Mouse (Mus musculus): ENCODE data around the gene P4hb.
A peak's percentile ranks its signal among the peaks of the same experiment; 100 is the strongest.

The P4hb gene

DNA sequence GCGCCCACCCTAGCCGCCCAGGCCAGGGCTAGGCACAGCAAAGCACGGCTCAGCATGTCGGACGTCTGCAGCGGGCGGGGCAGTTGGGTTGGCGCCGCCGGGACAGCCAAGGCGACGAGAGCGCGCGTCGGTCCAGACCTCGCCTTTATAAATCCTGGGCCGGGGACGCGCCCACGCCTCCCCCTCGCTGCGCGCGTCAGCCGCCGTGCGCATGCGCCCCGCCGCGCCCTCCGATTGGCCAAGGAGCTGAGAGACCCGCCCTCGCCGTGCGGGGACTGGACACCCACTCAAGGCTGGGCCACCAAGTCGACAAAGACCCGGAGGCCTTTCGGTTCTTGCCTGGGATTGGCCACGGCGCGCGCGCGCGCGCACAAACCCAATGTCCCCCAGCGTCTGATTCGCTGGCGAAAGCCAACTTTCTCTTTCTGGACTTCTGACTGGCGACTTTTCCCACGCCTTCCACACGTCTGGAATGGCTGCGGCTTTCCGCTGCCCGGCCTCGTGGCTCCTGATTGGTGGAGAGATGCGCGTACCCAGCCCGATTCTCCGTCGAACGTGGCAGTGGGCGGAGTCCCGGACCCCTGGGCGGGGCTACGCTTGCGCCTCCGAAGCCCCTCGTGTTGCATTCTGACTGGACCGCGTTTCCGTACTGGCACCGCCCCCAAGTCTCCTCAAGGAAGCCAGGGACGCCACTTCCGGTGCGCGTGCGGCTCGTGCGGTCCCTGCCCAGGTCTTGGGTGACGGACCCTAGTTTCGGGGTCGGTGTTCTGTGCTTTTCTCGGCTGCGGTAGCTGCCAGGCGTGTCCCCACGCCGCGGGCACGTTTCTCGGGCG lies at the start of gene P4hb:
P4hb (minus strand) TSS at position 502 of the 833 bp plus-strand sequence.
- peak; percentile 100 for DNase-seq

DNA sequence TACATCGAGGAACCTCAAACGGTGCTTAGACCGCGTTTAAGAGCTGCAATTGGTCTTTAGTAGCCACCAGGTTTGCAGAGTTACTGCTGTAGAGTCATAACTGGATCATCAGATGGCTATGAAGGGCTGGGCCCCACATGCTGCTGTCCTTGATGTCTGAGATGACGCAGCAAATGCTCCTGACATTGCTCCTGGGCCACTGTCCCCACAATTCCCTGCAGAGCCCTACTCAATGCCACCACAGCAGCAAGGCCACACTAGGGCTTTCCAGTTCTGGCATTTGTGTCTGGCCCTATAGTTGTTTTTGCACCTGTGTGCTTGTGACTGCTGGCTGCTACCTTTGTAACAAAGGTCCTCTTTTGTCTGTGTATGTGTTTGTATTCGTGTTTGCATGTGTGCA lies 49.8 kb upstream of the P4hb start:
- DNase-seq: no peak

DNA sequence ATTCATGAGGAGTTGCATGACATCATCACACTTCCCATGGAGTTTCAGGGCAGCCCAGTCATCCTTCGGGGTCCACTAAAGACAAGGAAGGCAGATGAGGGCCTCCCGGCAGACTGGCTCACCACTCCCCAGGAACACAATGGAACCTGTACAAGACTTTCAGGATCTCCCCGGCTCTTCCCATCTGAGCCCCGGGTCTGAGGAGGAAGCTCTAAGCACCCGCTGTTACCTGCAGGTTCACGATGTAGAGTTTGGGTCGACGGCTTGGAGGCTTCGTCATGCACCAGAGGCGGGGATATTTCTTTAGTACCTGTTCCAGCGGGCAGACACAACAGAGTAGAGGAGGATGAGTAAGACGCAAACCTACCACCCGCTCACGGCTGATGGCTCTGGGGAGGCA lies 47.1 kb upstream of the P4hb start:
- no peak for DNase-seq

DNA sequence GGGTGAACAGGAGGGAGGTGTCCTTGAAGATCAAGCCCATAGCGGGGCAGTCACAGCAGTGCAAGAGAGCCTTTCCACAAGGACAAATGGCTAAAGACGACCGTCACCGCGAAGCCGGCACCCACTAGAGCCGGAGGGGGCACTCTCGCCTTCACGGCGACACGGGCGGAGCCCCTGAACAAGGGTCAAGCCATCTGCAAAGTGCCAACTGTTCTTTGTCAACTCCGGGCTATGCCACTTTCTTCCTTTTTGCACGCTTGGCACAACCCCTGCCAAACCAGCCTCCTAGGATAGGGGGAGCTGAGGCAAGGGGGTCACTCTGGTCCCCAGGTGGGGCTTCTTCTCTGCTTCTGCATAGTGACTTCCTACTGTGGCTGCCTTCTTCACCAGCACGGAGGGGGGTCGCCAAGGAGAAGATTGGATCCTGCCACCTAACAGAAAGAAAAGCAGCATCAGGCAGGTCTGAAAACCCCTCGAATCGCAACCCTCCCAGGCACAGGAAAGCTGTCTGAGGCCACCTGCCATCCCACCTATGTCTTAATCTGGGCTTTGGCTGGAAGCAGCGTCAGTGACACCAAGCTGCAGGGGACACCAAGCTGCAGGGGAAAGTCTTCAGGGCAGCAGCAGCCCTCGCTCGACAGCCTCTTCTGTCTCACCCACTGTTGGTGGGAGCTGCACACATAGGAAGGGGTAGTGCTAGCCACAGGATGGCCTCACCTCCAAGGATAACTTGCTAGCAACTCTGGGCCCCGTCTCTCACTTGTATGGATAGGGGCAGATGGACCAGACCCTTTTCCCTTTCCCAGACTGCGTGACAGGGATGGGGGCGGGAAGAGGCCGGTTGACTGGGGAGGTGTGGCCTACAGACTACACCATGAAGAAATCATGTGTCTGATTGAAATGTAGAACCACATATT lies 45.8 kb upstream of the P4hb start:
- no peak for DNase-seq

DNA sequence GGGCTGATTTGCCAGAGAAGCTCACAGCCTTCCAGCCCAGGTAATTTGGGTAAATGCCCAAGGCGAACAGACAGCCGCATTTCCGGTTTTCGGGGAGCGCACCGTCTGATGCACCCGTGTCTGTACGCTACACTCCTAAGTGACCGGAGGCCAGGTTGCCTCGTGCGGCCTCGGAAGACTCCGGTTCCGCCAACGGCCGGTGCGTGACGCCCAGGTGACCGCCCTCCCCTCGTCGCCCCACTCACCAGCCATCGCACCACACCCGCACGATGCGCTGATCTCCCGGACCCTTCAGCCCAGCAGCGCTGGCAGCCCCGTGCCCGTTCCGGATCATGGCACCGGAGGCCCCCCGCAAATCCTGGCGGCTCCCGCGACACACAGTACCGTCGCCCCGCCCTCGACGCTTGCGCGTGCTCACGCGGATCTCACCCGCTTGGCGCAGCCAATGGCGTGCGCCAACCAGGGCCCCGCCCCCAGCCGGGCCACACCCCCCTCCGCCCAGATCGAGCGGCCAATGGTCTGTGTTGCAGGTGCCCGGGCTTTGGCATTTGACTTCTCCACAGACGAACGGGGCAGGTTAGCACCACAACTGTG lies 44.6 kb upstream of the P4hb start, which contains the start of gene Pcyt2:
Pcyt2 (minus strand) TSS at position 418 of the 594 bp plus-strand sequence.
- DNase-seq: peak; percentile 95

DNA sequence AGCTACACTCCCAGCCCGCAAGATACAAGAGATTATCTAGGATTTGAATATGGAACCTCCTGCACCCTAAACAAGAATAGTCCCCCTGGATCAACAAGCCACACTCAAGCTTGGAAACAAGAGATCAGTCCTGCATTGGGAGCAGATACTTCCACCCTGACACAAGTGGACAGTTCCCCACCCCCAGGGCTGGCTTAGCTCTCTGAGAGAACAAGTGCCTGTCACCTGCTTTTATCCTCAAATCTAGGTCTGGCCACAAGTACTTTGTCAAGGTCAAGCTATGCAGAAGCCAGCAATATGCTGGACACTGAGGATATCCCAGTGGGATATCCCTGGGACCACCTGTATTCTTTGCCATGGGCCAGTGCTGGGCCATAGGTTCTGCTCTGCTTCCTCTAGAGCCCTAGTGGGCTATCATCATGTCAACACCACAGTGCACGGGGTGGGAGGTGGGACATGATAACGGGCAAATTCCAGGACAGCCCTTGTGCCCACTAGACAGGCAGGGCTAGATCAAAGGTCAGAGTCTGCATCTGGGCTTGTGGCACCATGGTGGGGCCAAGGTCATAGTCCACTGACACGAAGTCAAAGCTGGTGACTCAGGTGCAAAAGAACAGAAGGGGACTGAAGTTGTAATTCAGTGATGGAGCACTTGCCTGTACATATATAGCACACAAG lies 43.7 kb upstream of the P4hb start:
- DNase-seq: no peak

DNA sequence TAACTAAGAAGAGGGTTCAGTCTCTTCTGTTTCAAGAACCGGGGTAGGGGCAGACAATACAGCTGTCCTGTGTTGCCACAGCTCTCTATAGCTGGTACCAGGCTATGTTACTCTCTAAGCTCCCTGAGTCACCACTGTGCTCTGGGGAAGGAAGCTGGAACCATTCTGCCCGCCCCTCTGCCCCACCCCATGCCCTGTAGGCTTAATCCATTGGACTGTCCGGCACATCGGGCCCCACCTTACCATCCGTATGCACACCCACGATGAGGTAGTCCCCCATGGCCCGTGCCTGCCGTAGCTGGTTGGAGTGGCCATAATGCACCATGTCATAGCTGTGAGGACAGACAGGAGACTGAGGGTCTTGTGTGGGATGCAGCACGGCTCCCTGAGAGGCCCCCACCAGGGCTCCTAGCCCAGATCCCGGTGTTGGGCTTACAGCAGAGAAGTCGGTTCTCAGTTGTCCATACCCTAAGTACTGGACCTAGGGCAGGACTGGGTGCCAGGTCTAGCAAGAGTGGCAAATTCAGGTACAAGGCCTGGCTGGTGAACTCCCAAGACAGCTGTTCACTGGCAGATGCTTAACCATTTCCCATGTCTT lies 42.7 kb upstream of the P4hb start:
- DNase-seq: no peak

DNA sequence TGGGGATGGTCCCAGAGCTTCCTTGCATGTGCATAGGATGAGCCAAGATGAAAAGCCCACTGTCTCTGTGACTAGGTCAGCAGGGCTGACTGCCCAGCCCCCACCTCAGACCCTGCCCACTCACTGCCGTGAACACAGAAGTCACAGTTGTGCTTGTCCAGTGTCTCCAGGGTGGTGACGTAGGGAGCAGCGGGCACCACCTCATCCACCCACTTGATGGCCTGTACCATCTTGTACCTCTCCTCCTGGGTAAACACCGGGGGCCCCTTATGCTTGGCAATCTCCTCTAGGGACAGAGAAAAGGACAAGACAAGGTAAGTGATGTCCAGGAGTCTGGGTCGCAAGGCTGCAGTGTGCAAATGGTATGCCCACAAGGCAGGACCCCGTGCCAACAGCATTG lies 42.1 kb upstream of the P4hb start:
- DNase-seq: no peak

DNA sequence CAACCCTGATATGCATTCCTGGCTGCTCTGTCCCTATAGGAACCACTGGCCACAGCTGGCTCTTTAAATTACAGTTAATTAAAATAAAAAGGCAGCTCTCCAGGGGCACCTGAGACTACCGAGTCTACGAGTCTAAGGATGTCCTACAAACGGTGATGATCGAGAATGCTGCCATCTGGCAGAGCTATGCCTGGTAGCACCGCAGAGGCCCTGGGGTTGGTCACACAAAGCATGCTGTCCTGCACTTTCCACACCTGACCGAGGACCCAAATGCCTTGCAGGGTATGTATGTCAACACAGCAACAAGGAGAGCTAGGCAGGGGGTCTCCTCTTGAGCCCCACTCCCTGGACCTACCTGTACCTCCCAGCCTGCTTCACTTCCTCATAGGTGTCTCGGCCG lies 40.9 kb upstream of the P4hb start:
- DNase-seq: no peak

DNA sequence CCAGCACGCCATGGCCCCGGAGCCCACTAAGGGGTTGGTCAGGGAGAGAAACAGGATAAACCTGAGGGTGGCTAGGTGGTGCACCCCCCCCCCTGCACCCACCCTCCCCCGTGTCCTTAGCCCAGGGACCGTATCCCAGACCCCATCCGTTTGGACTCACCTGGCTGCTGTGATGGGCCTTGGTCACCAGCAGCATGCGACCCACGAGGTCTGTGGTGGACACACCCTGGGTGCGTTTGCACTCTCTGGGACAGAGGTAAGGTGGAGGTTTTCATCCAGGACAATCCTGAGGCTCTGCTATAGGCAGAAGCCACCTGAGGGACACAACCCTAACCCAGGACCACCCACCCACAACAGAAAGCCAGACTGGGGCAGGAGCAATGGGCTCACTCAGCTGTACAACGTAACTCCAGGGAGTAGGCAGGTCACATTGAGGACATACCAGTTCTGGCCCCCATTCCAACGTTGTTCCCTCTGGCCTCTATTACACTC lies 40.5 kb upstream of the P4hb start:
- DNase-seq: no peak

DNA sequence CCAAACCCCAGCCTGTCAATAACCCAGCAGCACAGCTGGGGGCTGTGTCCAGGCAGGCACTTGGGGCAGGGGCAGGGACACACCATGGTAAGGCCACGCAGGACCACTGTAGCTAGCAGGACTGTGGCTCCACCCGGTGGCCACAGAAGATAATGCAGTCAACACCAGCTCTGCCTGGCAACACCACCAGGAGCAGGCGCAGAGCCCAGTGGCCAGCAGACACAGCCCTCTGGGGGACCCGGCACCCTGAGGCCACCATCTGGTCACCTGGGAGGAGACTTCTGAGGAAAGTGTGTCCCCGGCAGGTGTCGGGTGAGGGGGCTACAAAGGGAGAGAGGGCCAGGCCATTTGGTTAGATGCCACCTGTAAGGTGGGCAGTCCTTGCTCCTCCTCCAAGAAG lies 39.7 kb upstream of the P4hb start:
- peak; percentile 83 to 85 for DNase-seq

DNA sequence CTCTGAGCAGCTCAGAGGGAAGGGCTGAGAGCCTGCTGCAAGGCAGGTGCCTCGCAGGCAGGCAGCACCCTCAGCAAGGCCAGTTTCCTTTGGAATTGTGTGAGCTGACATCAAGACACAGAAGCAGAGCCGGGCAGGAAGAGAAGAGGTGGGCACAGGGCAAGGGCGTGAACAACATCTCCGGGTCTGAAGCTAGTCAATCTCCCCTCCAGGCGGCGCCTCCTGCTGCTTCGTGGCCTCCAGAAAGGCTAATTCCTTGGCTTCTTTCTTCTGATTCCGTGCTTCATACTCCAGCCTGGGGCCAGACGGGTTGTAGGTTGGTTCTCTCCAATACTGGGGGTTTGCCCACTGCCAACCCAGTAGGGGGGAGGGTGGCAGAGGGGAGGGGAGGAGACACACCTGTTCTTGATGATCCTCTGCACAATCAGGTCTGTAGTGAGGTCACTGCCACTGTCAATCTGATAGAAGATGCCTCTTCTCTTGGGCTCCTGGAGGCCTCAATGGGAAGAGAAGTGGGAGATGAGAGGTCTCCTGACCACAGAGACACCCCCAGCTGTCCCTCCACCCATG lies 37.5 kb upstream of the P4hb start:
- no peak for DNase-seq

DNA sequence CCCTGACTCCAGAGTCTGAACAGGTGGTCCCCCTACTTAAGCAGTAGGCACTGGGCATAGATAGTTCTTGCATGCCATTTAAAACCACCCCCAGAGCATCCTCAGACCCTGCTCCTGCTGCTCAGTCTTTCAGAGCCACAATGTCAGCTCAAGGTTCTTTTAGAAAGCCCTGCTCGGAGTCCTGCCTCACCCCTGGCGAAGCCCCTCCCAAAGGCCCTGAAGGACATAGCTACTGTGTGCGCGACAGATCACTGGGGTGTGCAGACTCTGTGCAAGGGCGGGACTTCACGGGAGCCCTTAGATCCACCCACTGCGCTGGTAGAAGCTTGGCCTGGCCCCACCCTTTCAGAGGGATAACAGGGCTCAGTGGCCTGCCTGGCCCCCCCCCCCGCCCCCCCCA lies 36.2 kb upstream of the P4hb start:
- DNase-seq: no peak

DNA sequence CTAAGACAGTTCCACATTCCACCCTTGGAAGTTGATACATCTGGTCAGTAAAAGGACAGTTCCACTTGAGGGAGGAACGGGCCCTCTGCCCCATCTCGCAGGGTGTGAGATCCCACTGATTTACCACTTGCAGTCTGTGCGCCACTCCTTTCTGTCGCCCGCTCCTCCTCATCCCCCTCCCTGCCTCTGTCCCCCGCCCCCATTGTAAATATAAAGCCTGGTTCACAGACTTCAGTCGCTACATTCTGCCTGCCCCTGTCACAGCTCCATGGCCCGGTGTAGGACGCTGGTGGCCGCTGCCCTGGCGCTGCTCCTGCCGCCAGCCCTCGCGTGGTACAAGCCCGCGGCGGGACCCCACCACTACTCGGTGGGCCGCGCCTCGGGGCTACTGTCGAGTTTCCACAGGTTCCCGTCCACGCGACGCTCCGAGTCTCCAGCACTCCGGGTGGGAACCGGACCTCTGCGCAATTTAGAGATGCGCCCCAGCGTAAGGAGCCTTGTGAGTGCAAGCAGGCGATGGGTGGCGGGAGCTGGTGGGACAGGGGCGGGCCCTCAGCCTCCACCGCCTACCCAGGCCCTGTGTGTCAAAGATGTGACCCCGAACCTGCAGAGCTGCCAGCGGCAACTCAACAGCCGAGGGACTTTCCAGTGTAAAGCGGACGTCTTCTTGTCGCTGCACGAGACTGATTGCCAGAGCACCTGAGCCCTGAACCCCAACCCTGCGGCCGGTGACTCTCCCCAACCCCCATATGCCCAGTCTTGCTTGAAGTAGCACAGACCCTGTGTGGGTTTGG lies 35.4 kb upstream of the P4hb start, which contains the start of gene Npb:
Npb (plus strand) TSS at position 237 of the 794 bp plus-strand sequence.
- DNase-seq: no peak

DNA sequence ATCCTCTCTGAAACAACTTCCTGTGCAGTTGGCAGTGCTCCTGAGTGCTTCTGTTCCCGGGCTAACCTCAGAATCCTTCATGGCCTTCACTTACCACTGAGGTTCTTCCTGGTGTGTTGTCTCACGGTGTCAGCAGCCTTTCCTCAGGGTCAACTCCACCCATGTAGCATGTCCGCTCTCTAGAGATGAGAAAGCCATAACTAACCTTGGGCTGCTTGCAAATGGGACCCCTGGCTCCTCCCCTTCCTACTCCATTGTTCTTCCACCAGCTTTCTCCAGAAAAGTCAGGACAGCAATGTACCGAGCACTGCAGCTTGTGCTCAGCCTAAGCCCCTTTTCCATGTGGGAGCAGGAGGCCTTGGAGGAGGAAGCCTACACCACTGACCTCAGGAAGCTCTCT lies 33.7 kb upstream of the P4hb start:
- DNase-seq: no peak

DNA sequence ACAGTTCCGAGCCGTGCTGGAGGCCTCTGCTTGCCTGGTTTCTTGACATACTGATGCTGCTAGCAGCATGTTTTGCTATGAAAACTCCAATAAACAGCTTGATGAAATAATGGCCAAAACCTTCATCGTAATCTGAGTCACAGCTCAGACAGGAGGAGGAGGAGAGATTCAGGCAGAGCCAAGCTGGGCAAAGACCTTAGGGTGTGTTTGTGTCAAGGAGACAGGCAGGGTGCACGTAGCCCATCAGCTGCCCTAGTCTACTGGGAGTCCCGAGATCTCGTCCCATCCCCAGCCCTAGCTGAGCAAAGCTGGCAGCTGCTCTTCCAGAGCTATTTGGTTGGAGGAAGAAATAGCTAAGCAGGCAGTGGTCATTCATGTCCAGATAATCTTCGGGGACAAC lies 32.6 kb upstream of the P4hb start:
- no peak for DNase-seq

DNA sequence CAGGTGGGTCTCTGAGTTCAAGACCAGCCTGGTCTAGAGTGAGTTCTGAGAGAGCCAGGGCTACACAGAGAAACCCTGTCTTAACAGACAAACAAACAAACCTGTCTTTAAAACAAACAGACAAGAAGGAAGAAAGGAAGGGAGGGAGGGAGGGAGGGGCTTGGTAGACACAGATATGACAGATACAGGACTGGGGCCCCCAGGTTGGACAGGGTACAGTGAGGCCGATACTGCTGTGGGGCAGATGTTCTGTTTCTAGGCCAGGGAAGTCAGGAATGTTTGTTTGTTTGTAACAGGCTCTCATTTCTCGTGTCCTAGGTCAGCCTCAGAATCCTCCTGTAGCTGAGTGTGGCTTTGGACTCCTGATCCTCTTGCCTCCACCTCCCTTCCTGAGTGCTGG lies 30.5 kb upstream of the P4hb start:
- DNase-seq: no peak

DNA sequence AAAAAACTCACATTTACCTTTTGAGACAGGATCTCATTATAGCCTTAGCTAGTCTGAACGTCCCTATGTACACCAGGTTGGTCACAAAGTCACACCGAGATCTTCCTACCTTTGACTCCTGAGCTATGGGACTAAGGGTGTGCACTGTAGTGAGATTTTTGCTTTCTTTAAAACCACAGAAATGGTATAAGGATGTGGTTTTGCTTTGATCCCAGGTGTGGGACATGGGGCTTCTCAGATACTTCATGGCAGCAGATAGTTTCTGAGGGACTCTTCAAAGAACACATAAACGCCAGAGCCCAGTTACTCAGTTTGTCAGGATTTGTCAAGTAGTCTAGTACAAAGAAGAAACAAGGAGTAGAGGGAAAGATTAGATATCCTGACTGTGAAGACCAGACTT lies 27.7 kb upstream of the P4hb start:
- DNase-seq: no peak

DNA sequence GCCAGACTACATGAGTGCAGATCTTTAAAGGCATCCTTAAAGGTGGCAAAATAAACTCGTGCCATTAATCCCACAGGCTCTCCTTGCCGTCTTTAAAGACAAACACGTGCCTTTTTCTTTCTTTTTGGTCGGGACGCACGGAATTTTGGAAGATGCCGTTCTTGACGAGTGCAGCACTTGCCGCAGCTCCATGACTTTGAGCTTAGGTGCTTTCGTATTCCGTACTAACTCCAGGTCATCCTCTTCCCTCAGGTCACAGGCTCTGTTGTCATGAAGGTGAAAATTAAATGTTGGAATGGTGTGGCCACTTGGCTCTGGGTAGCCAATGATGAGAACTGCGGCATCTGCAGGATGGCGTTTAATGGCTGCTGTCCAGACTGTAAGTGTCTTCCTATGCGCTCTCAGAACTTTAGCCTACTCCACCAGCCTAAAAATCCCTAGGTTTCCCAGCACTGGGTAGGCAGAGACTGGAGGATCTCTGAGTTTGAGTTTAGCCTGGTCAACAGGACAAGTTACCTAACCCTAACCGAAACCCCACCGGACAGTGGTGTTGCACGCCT lies 26.0 kb upstream of the P4hb start:
- no peak for DNase-seq

DNA sequence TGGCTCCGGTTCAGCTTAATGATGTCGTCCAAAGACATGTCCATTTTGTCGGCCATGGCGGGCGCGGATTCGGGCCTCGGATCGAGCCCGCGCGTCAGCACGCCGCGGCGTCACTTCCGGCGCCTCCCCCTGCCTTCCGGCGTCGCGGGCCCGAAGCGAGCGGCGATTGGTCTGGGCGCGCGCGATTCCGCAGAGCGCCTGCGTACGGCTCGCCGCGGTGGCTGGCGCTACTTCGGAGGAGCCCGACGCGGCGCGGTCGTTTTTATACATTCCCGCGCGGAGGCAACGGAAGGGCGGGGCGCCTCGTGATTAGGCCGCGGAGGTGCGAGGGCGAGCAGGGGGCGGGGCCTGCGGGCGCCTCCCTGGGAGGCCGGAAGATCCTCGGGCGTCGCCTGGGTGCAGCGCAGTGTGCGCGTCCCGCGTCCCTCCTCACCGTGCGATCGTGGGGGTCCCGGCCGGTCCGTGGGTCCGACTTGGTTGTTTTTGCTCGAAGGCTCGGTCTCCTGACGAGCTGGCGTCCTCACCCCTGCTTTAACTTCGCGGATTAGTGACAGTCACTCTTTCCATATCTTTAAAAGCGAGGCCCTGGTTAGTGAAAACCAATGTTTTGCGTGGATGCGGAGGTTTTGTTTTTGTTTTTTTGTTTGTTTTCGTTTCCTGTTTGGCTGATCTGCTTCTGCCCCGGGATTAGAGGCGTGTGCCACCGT lies 25.4 kb upstream of the P4hb start, which contains the start of the genes Alyref and Anapc11:
Alyref (minus strand) TSS at position 83 of the 707 bp plus-strand sequence.
Anapc11 (plus strand) TSS at position 139 of the 707 bp plus-strand sequence.
- DNase-seq: peak; percentile 95 to 98
